10 mouse cellular contexts compared by ENCODE assay signal in the genomic region with DNA sequence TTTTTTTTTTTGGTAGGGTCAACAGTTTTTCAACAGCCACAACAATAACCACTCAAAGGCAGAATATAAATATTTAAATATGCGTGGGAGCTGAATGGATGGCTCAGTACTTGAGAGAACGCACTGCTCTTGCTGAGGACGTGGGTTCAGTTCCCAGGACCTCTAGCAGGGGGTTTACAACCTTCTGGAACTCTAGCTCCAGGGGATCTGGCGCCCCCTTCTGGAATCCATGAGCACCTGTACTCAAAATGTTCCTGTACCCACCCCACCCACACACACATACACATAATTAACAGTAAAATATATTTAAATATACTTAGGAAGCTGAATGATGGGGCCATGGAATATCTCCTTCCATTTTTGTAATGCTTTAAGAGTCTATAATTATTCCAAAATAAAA. TPM values are rescaled to one million over a fixed set of nuclear protein-coding genes. Genes with fewer than 3 reads are reported as not detected.
DNase-seq lines count a peak whose midpoint lies in the region; ATAC-seq and TF ChIP-seq lines count a peak whose summit lies in the region.
"Had no signal": no experiment of that assay in that cellular context is flagged by ENCODE, and none has a peak within 500 bp of the region (broad histone marks: within the 10 kb centered on the region; RNA-seq: fewer than 3 reads in every experiment).

No protein-coding gene starts in this region.

- no peak overlapping the region for H3K9ac ChIP-seq in midbrain, embryonic 11.5 days (ENCODE audit: low read length)
- no peak overlapping the region for H3K9ac ChIP-seq in midbrain, embryonic 13.5 days (replicated peaks)
- H3K9ac ChIP-seq in stomach, postnatal 0 days (ENCODE audit: low read length) = no peak overlapping the region

- TF ChIP-seq CTCF in gastrocnemius, adult 2 months (IDR thresholded peaks at IDR 0.05) = peak; percentile 49
- peak; percentile 50 for TF ChIP-seq CTCF in stomach, postnatal 0 days (IDR thresholded peaks at IDR 0.05; ENCODE audit: low read depth)

- no peak for DNase-seq in gastrocnemius, adult 2 months
- DNase-seq in gastrocnemius, postnatal 14 days = no peak
- DNase-seq in midbrain, embryonic 11.5 days (ENCODE audit: low spot score, missing footprints) = peak; percentile 57
- peak; percentile 18 for DNase-seq in WW6 (ENCODE audit: low read depth, low spot score)
- no peak for DNase-seq in stomach, postnatal 0 days (ENCODE audit: low spot score)
- no peak for DNase-seq in urinary bladder, postnatal 4 days (ENCODE audit: low spot score in 2 of 2)
- DNase-seq: cerebellum, adult 11-12 months; lung, postnatal 4 days had no signal

- H3K9me3 ChIP-seq in midbrain, embryonic 11.5 days (ENCODE audit: control insufficient read depth, low read length) = no peaks in the 10 kb centered on the region
- no peaks in the 10 kb centered on the region for H3K9me3 ChIP-seq in midbrain, embryonic 13.5 days
- no peaks in the 10 kb centered on the region for H3K9me3 ChIP-seq in stomach, postnatal 0 days (ENCODE audit: control insufficient read depth, low read length)

- H3K36me3 ChIP-seq in midbrain, embryonic 11.5 days (ENCODE audit: control insufficient read depth, insufficient read depth, low read length) = no peaks in the 10 kb centered on the region
- peaks cover 32% of the 10 kb centered on the region for H3K36me3 ChIP-seq in midbrain, embryonic 13.5 days
- H3K36me3 ChIP-seq in stomach, postnatal 0 days (ENCODE audit: control insufficient read depth, insufficient read depth, low read length) = peaks cover 3% of the 10 kb centered on the region; the same call in 1 of the 2 replicates

- no peak overlapping the region for H3K4me3 ChIP-seq in gastrocnemius, adult 2 months
- H3K4me3 ChIP-seq in midbrain, embryonic 11.5 days (ENCODE audit: low read depth, low read length) = no peak overlapping the region
- H3K4me3 ChIP-seq in midbrain, embryonic 13.5 days (replicated peaks) = no peak overlapping the region
- no peak overlapping the region for H3K4me3 ChIP-seq in stomach, postnatal 0 days (ENCODE audit: low read depth, low read length)

- no peaks in the 10 kb centered on the region for H3K4me1 ChIP-seq in midbrain, embryonic 11.5 days (ENCODE audit: control insufficient read depth, insufficient read depth, low read length)
- H3K4me1 ChIP-seq in midbrain, embryonic 13.5 days (replicated peaks) = no peaks in the 10 kb centered on the region
- H3K4me1 ChIP-seq in stomach, postnatal 0 days (replicated peaks; ENCODE audit: control insufficient read depth, insufficient read depth) = no peaks in the 10 kb centered on the region

- no peak overlapping the region for H3K27ac ChIP-seq in gastrocnemius, adult 2 months
- no peak overlapping the region for H3K27ac ChIP-seq in midbrain, embryonic 11.5 days (ENCODE audit: low read depth, low read length)
- no peak overlapping the region for H3K27ac ChIP-seq in midbrain, embryonic 13.5 days
- no peak overlapping the region for H3K27ac ChIP-seq in stomach, postnatal 0 days (replicated peaks)

- no peak overlapping the region for H3K4me2 ChIP-seq in midbrain, embryonic 11.5 days
- H3K4me2 ChIP-seq in midbrain, embryonic 13.5 days (replicated peaks) = no peak overlapping the region
- H3K4me2 ChIP-seq in stomach, postnatal 0 days (replicated peaks; ENCODE audit: low read depth) = no peak overlapping the region

- intact Hi-C loops in gastrocnemius, adult 2 months (cut with DNase I) = loop anchor here (10.0 kb wide), 1 partner anchor 209 kb away; no protein-coding TSS in a partner anchor
- intact Hi-C loops in gastrocnemius, postnatal 14 days (cut with DNase I; ENCODE audit: low total_unique reads) = no loop called here

- TF ChIP-seq EP300 in stomach, postnatal 0 days (optimal IDR thresholded peaks at IDR 0.05) = no peak

- 78% methylated on average over 4 of the region's 4 CpGs for WGBS in midbrain, embryonic 11.5 days
- 73% methylated on average over 4 of the region's 4 CpGs for WGBS in midbrain, embryonic 13.5 days
- WGBS in stomach, postnatal 0 days = 81% methylated on average over 4 of the region's 4 CpGs

- ATAC-seq in midbrain, embryonic 11.5 days (ENCODE audit: low FRiP score) = no peak
- ATAC-seq in midbrain, embryonic 13.5 days = no peak
- ATAC-seq in stomach, postnatal 0 days (ENCODE audit: low FRiP score, low TSS enrichment) = no peak
- ATAC-seq in megakaryocyte, adult 5-6 weeks (ENCODE audit: poor library complexity, severe bottlenecking) = no peak

- H3K27me3 ChIP-seq in midbrain, embryonic 11.5 days (ENCODE audit: control insufficient read depth, insufficient read depth, low read length) = no peaks in the 10 kb centered on the region
- H3K27me3 ChIP-seq in midbrain, embryonic 13.5 days = no peaks in the 10 kb centered on the region
- no peaks in the 10 kb centered on the region for H3K27me3 ChIP-seq in stomach, postnatal 0 days (ENCODE audit: control insufficient read depth, insufficient read depth, low read length)

RNA-seq across cellular contexts. Expression of a gene that starts 11.3 kb away (rescaled TPM):
- total RNA-seq in gastrocnemius, adult 2 months (2021) = 1 to 10 TPM; 4.3 to 4.7 TPM
- total RNA-seq in gastrocnemius, postnatal 14 days (2021) = 1 to 10 TPM; 4.7 to 6.1 TPM
- polyA plus RNA-seq in midbrain, embryonic 11.5 days (2014; fragmentation: Nextera tagmentation; extraction: Ambion mirVana) = 4.9 and 5.9 TPM in 2 replicates
- 3.8 and 4.2 TPM in 2 replicates for polyA plus RNA-seq in midbrain, embryonic 13.5 days (2015; fragmentation: Nextera tagmentation; extraction: Ambion mirVana)
- 1.2 and 1.5 TPM in 2 replicates for polyA plus RNA-seq in stomach, postnatal 0 days (2015; fragmentation: Nextera tagmentation; extraction: Ambion mirVana)
- total RNA-seq in megakaryocyte, adult 5-6 weeks (2015) = 2.3 and 4.1 TPM in 2 replicates
- total RNA-seq in megakaryocyte, adult 5-6 weeks (2017) = 3.3 TPM in 2 replicates

Comparison
In these comparisons a context has a peak if more than half of its experiments do, and no peak if none do; other contexts are left out.
1. DNase-seq: peak in midbrain, embryonic 11.5 days (single experiment) and WW6 (single experiment); none in gastrocnemius, adult 2 months (single experiment), gastrocnemius, postnatal 14 days (single experiment), stomach, postnatal 0 days (single experiment) and urinary bladder, postnatal 4 days (0 of 2).